Mouse (Mus musculus) CH12.LX (cell line): ENCODE measurements around the gene Dnajc11.

Experiments
- CTCF ChIP-seq, 2 experiments: IDR thresholded peaks in 1 of 2; conservative IDR thresholded peaks in 1 of 2; 2 replicates each; pipeline ENCODE4 v1.5.1; 2011 to 2012; ENCODE audit warnings: low read depth in 2 of 2, low read length in 2 of 2, improper control_type of control experiment in 1 of 2, inconsistent platforms in 1 of 2, mild to moderate bottlenecking in 1 of 2, moderate library complexity in 1 of 2
- EP300 ChIP-seq: IDR thresholded peaks from 2 replicates; pipeline ENCODE4 v1.6.1; 2011; ENCODE audit warnings: low read length, improper control_type of control experiment
- UBTF ChIP-seq: IDR thresholded peaks from 2 replicates; pipeline ENCODE4 v1.6.1; 2012; ENCODE audit warnings: low read depth, mild to moderate bottlenecking, inconsistent platforms, low read length, improper control_type of control experiment, moderate library complexity

DNA sequence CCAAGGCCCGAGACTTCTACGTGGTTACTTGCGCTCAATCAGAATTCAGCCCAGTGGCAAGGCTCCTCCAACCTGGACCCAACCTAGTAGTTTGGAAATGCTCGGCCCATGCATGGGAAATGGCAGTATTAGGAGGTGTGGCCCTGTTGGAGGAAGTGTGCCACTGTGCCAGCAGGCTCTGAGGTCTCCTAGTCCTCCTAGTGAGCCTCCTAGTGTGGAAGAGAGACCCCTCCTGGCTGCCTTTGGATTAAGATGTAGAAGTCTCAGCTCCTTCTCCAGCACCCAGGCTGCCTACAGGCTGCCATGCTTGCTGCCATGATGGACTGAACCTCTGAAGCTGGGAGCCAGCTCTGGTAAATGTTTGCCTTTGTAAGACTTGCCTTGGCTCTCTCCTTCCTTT lies 96.5 kb downstream of the Dnajc11 start:
- peak in 1 of 2 experiments; percentile 30; a peak in 1 of 4 replicates for TF ChIP-seq CTCF (conservative IDR thresholded peaks at IDR 0.05 in 1 of 2, IDR thresholded peaks at IDR 0.05 in 1 of 2; ENCODE audit: low read depth in 2 of 2, low read length in 2 of 2)
- no peak for TF ChIP-seq EP300
- TF ChIP-seq UBTF, result no peak
